Mouse (Mus musculus): Measurements from ENCODE around the gene Capn15. TPM values are rescaled to one million over a fixed set of nuclear protein-coding genes. Genes with fewer than 3 reads are reported as not detected.

Capn15 gene
- polyA plus RNA-seq, 1 experiment from 2014 or later: 21.1 TPM

DNA sequence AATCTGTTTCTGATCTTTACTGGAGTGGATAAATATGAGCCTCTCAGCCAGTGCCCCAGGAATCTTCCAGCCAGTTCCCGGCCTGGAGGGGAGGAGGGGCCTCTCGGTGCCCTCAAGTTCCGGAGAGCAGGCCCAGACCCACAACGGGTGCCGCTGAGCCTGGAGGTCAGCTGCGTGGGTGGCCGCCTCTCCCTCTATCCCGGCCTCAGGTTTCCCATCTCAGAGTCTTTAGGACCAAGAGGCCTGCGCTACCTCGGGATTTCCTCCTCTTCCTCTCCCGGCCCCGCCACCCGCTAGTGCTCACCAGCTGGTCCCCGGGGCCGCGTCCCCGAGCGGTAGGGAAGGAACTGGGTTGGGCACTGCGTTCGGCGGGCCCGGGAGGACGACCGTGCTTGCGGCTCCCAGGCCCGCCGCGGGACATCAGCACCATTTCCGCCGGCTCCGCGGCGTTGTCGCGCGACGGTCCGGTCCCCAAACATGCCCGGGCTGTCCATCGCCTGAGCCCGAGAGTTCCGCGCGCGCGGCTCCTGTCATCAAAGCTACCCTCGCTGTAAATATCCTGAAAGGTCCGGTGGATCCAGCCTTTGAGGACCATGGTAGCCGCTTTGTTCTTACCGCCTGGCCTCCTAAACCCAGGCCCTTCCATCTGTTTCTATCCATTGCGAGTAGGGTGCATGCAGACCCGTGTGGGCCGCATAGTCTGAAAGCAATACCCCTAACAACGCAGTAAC, 43.9 kb downstream of the Capn15 start:
- H3K27me3 ChIP-seq: no peaks in the 10 kb centered on the region
- peak overlapping the region; percentile 78 for H3K4me2 ChIP-seq (replicated peaks)
- H3K36me3 ChIP-seq: peaks cover 14% of the 10 kb centered on the region
- peak overlapping the region; percentile 95 for H3K9ac ChIP-seq (replicated peaks)
- H3K27ac ChIP-seq: peak overlapping the region; percentile 84
- no peaks in the 10 kb centered on the region for H3K9me3 ChIP-seq
- peak; percentile 70 for ATAC-seq
- peak overlapping the region; percentile 80 for H3K4me3 ChIP-seq (replicated peaks)
- H3K4me1 ChIP-seq (replicated peaks): peaks cover 17% of the 10 kb centered on the region
- 2% methylated on average over 51 of the region's 54 CpGs for WGBS

DNA sequence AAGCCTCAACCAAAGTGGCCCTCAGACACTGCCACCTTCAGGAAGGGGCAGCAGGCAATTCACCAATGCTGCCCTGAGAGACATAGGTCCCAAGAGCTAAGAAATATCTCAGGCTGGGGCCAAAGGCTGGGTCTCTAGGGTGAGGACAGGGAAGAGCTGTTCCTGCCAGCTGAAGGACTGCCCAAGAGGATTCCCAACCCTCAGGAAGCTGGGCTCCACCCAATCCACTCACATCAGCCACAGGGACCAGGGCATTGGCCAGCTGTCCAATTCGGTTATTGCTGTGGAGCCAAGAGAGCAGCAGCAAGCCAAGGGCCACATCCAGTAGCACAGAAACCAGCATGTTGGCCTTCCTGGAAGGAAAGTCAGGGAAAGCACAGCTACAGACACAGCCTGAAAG, 51.1 kb downstream of the Capn15 start:
- ATAC-seq: no peak
- 0 out of 2 replicates have a peak overlapping the region, but pooled peaks have one; percentile 10 for H3K9ac ChIP-seq (replicated peaks)
- H3K27me3 ChIP-seq: no peaks in the 10 kb centered on the region
- no peaks in the 10 kb centered on the region for H3K9me3 ChIP-seq
- H3K4me3 ChIP-seq (replicated peaks): no peak overlapping the region
- no peak overlapping the region for H3K4me2 ChIP-seq (replicated peaks)
- no peak overlapping the region for H3K27ac ChIP-seq
- H3K36me3 ChIP-seq: peaks cover 79% of the 10 kb centered on the region
- WGBS: 96% methylated on average over 1 of the region's 1 CpGs
- H3K4me1 ChIP-seq (replicated peaks): no peaks in the 10 kb centered on the region

DNA sequence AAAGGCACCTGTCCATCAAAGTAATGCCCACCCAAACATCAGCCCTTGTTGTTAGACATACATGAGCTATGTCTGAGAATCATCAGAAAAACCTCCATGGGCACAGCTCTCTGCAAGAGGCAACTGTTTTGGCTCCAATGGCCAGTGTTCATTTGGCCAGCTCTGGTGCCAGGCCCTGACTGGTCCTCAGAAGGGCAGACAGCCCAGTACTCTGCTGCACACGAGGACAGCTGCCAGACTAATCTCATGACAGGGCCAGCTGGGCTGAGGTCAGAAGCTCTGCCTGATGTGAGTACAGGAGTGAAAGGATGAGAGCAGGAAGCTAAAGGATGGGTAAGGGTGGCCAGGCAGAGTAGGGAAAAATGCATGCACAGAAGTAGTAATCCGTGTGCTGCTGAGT, 60.2 kb downstream of the Capn15 start:
- no peak overlapping the region for H3K4me2 ChIP-seq (replicated peaks)
- H3K9ac ChIP-seq (replicated peaks): no peak overlapping the region
- H3K4me1 ChIP-seq (replicated peaks): peaks cover 6% of the 10 kb centered on the region
- H3K27me3 ChIP-seq: no peaks in the 10 kb centered on the region
- H3K27ac ChIP-seq: no peak overlapping the region
- no peak overlapping the region for H3K4me3 ChIP-seq (replicated peaks)
- 79% methylated on average over 2 of the region's 2 CpGs for WGBS
- H3K9me3 ChIP-seq: no peaks in the 10 kb centered on the region
- ATAC-seq: no peak
- H3K36me3 ChIP-seq: peaks cover 40% of the 10 kb centered on the region

DNA sequence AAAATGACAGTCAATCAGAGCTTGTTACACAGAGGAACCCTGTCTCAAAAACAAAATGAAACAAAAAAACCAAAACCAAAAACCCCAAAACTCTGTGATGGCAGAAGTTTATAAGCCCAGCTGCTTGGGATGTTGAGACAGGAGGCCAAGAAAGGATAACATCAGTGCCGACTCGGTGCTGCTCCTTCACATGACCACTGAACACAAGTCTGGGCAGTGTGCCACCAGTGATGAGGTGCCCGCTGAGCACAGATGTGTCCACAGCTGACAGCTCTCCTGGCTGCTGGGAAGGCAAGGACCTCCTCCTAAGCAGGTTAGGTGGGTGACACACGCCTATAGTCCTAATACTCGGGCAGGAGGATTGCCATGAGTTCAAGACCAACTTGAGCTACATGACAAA, 63.5 kb downstream of the Capn15 start:
- H3K9ac ChIP-seq (replicated peaks): no peak overlapping the region
- no peaks in the 10 kb centered on the region for H3K9me3 ChIP-seq
- whole genome bisulfite sequencing: 85% methylated on average over 5 of the region's 5 CpGs
- H3K4me2 ChIP-seq (replicated peaks): no peak overlapping the region
- H3K36me3 ChIP-seq: peaks cover 14% of the 10 kb centered on the region
- H3K4me1 ChIP-seq (replicated peaks): peaks cover 25% of the 10 kb centered on the region
- H3K27me3 ChIP-seq: no peaks in the 10 kb centered on the region
- H3K4me3 ChIP-seq (replicated peaks): no peak overlapping the region
- no peak overlapping the region for H3K27ac ChIP-seq
- no peak for ATAC-seq

DNA sequence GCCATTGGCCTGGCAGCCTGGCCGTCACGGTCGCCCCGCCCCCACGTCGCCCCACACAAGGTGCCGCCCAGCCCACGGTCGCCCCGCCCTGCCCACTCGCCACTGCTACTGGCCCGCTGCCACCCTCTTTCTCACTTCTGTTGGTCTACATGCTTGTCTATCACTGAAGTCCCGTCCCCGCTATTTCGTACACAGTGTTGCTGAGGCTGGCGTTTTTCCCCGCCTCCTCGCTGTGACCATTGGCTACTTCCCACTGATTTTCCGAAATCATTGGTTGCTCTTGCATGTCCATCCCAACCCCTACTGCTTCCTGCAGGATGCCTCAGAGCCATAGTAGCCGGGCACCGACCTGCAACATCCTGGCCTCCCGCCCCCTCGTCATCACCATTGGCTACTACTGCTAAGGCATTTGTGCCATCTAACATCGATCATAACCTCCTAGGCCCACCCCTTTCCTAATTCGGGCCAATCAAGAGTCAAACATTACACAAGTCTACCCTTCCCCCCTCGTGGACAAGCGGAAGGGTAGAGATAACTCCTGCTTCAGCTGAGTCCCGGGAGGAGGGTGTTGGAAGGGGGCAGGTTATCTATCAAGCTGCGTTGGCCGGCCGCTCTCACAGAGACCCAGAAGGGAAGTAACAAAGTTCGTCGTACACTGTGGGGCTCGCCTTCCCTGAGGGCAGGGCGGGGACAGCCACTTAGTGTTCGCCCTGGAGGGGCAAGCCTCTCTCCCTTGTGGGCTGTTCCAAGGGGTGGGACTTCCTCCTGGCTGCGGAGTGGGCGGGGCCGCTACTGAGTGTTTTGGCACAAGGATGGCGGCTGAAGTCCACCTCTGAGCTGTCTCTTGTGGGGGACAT, 65.6 kb downstream of the Capn15 start:
- WGBS: under 1% methylated on average over 40 of the region's 40 CpGs
- H3K9ac ChIP-seq (replicated peaks): peak overlapping the region; percentile 69
- H3K4me1 ChIP-seq (replicated peaks): peaks cover 30% of the 10 kb centered on the region
- peak overlapping the region; percentile 92 for H3K27ac ChIP-seq
- H3K9me3 ChIP-seq: no peaks in the 10 kb centered on the region
- peak; percentile 99 for ATAC-seq
- peak overlapping the region; percentile 76 for H3K4me2 ChIP-seq (replicated peaks)
- peak overlapping the region; percentile 91 for H3K4me3 ChIP-seq (replicated peaks)
- H3K36me3 ChIP-seq: no peaks in the 10 kb centered on the region
- H3K27me3 ChIP-seq: no peaks in the 10 kb centered on the region

DNA sequence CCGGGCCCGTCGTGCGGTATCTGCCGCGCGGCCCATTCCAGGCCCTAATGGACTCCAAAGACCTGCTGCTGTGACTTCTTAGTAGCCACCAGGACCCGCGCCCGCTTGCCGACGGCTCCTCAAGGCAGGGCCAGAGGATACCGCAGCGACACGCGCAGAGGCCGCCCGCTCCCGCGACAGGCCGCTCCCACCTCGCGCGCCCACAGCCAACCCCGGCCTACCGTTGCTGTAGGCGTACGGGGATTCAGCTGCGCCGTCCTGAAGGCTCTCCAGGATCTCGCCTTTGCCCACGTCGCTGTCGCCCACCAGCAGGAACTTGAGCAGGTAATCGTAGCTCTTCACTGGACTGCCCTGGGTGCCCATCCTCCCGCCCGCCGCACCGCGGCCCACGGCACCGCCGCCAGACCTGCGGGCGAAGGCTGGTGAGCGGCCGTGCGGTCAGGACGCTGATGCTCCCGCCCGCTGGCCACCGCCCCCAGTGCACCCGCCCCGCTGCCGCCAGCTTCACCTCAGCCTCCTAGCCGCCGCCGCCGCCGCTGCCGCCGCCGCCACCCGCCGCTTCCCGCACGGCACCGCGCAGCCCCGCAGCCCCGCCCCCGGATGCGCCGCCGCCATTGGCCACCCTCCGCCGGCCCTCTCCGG, 66.3 kb downstream of the Capn15 start, which contains the start of gene Rab40c:
Gene Rab40c (minus strand): TSS at position 584 of the 642 bp plus-strand sequence.
- Histone ChIP-seq H3K36me3 (0 out of 2 replicates have a peak, but pooled peaks cover 6% of the 10 kb centered on the region), H3K4me2 (replicated peaks) (peak within 1 kb of the TSS; percentile 79), H3K4me3 (replicated peaks) (peak within 1 kb of the TSS; percentile 91), H3K27me3 (no peaks in the 10 kb centered on the region), H3K9me3 (no peaks in the 10 kb centered on the region), H3K27ac (peak within 1 kb of the TSS; percentile 92), H3K9ac (replicated peaks) (peak within 1 kb of the TSS; percentile 89), H3K4me1 (replicated peaks) (peaks cover 34% of the 10 kb centered on the region)
- peak; percentile 7 for ATAC-seq
- under 1% methylated on average over 75 of the region's 78 CpGs for WGBS

DNA sequence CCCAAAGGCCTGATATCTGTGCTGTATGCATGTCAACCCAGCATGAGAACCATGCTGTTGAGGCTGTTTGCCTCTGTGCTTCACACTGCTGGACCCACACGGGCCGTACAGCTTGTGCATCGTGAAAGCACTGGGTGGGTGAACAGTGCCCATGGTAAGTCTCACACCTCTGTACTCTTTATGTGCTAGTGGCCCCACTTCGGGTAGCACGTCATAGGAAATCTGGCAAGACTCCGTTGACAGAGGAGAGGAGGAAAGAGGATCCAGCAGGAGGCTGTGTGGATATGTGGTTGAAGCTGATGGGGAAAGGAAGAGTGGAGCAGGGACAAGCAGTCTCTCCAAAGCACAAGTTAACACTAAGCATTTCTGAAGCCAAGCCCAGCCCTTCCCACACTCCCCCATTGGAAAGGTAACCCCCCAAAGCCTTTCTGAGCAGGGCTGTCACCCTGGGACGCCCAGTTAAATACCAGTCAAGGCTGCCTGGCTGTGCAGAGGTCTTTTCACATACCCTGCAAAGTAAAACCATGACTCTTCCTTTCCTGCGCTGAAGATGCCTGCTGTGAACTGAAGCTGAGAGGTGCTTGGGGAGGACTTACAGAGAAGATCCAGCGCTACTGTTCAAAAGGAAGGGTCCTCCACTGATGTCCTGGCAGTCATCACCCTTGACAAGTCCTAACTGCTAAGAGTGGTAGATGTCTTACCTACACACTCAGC, 67.4 kb downstream of the Capn15 start:
- no peaks in the 10 kb centered on the region for H3K9me3 ChIP-seq
- H3K27me3 ChIP-seq: no peaks in the 10 kb centered on the region
- H3K4me2 ChIP-seq (replicated peaks): peak overlapping the region; percentile 79
- H3K9ac ChIP-seq (replicated peaks): peak overlapping the region; percentile 89
- H3K36me3 ChIP-seq: 0 out of 2 replicates have a peak, but pooled peaks cover 6% of the 10 kb centered on the region
- ATAC-seq: no peak
- 86% methylated on average over 9 of the region's 9 CpGs for WGBS
- H3K4me3 ChIP-seq (replicated peaks): peak overlapping the region; percentile 91
- no peak overlapping the region for H3K27ac ChIP-seq
- peaks cover 38% of the 10 kb centered on the region for H3K4me1 ChIP-seq (replicated peaks)

DNA sequence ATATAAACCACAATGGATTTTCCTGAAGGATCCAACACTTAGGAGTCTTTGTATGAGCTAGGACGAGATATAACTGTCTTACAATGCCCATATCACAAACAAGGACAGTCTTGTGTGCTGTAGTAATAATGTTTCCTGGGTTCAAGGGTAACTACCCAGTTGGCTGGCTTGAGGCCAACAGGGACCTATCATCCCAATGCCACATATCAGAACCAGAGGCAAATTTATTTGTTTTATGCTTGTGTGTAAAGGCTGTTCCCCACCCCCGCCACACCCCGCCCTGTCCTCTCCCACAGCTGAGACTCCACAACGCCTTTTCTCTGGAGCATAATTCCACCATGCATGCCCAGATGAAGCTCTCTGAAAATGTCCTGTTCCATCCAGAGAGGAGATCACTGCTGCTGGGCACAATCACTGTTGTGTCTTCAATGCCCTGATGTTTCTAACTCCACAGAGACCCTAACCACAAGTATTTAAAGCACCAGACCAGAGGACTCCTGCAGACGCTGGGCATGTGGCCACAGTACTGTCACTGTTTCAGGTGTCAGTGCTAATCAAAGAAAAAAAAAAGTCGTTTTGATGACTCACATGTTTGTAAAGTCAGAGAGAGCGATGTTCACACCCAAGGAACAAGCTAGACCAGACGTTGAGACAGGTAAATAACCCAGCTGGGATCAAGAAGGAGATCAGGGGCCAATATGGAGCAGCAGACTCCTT, 68.5 kb downstream of the Capn15 start:
- H3K4me2 ChIP-seq (replicated peaks): 0 out of 2 replicates have a peak overlapping the region, but pooled peaks have one; percentile 79
- H3K9ac ChIP-seq (replicated peaks): peak overlapping the region; percentile 89
- 86% methylated on average over 8 of the region's 8 CpGs for WGBS

DNA sequence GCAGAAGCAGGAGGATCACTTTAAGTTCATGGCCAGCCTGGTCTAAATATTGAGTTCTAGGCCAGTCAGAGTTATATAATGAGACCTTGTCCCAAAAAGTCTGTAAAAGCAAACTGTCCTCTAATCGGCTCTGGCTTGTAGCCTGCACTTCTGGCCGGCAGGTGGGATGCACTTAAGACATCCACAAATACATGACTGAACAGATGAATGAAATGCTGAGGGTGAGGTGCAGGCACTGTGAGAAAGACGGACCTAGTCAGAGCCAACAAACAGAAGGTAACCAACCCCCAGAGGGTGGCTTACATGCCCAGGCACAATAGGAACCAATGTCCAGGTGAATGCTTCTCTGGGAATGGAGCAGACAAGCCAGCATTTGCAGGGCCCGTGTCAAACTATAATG, 71.3 kb downstream of the Capn15 start:
- H3K4me2 ChIP-seq (replicated peaks): no peak overlapping the region
- WGBS: 88% methylated on average over 4 of the region's 4 CpGs
- no peak overlapping the region for H3K4me3 ChIP-seq (replicated peaks)
- H3K9me3 ChIP-seq: no peaks in the 10 kb centered on the region
- H3K27ac ChIP-seq: no peak overlapping the region
- no peaks in the 10 kb centered on the region for H3K27me3 ChIP-seq
- H3K9ac ChIP-seq (replicated peaks): no peak overlapping the region
- peaks cover 31% of the 10 kb centered on the region for H3K4me1 ChIP-seq (replicated peaks)
- H3K36me3 ChIP-seq: 0 out of 2 replicates have a peak, but pooled peaks cover 10% of the 10 kb centered on the region
- no peak for ATAC-seq

More for the DNA sequence above, 68.5 kb downstream of the Capn15 start:
- H3K36me3 ChIP-seq: 0 out of 2 replicates have a peak, but pooled peaks cover 6% of the 10 kb centered on the region
- no peak overlapping the region for H3K4me3 ChIP-seq (replicated peaks)
- no peaks in the 10 kb centered on the region for H3K9me3 ChIP-seq
- H3K4me1 ChIP-seq (replicated peaks): peaks cover 38% of the 10 kb centered on the region
- no peak for ATAC-seq
- no peak overlapping the region for H3K27ac ChIP-seq
- H3K27me3 ChIP-seq: no peaks in the 10 kb centered on the region

DNA sequence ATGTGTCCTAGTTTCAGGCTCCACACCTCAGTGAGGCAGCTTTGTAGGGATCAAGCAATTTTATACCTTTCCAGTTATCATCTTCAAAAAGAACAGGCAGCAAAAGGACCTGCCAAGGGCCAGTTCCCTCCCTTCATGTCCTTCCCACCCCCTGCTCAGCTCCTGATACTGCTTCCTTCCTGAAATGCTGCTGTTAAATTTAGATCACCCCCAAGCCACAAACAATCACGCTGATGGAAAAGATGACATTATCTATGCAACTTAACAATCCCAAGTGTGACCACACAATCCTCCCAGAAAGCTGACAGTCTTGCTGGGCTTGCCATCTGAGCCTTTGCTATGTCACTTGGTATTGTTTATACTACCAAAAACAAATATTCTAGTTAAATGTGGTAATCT, 71.7 kb downstream of the Capn15 start:
- H3K27me3 ChIP-seq: no peaks in the 10 kb centered on the region
- peaks cover 30% of the 10 kb centered on the region for H3K4me1 ChIP-seq (replicated peaks)
- no peak overlapping the region for H3K4me2 ChIP-seq (replicated peaks)
- no peak overlapping the region for H3K9ac ChIP-seq (replicated peaks)
- ATAC-seq: no peak
- H3K27ac ChIP-seq: no peak overlapping the region
- 88% methylated on average over 1 of the region's 1 CpGs for WGBS
- H3K4me3 ChIP-seq (replicated peaks): no peak overlapping the region
- H3K36me3 ChIP-seq: 0 out of 2 replicates have a peak, but pooled peaks cover 10% of the 10 kb centered on the region
- H3K9me3 ChIP-seq: no peaks in the 10 kb centered on the region
